Mouse (Mus musculus): ENCODE measurements at regions not wholly inside any gene's neighbourhood (a gene's known extent, or its start where the extent isn't known, plus 50 kb on each side); places are given as distances from the start of the nearest gene placed in this dataset.

GRCm38 (mm10) chr8:36035339-36035738 lies 269.7 kb downstream of the Gm19410 start:
- no peak for ATAC-seq (replicated peaks; ENCODE audit: poor library complexity)

GRCm38 (mm10) chr8:36036271-36036670 lies 270.7 kb downstream of the Gm19410 start:
- no peak for ATAC-seq (replicated peaks; ENCODE audit: poor library complexity)

- ATAC-seq (replicated peaks; ENCODE audit: poor library complexity), result no peak
Measured at GRCm38 (mm10) chr8:36041222-36041864, 275.8 kb downstream of the Gm19410 start.

- peak; percentile 86 for ATAC-seq (replicated peaks; ENCODE audit: poor library complexity)
Measured at GRCm38 (mm10) chr8:36042594-36042993, 277.0 kb downstream of the Gm19410 start.

Data from megakaryocyte progenitor cell, adult 5-6 weeks (primary cell).